Mouse (Mus musculus) embryo, embryonic 11 days (tissue): ENCODE results near the gene Emx2.

ENCODE experiments used
- DNase-seq: peaks from one replicate; pipeline ENCODE4 v3.0.0-alpha.2; 2015

Gene Emx2

GRCm38 (mm10) chr19:59462459-59463292, 4.5 kb downstream of the Emx2 start:
- DNase-seq = peak; percentile 38

DNA sequence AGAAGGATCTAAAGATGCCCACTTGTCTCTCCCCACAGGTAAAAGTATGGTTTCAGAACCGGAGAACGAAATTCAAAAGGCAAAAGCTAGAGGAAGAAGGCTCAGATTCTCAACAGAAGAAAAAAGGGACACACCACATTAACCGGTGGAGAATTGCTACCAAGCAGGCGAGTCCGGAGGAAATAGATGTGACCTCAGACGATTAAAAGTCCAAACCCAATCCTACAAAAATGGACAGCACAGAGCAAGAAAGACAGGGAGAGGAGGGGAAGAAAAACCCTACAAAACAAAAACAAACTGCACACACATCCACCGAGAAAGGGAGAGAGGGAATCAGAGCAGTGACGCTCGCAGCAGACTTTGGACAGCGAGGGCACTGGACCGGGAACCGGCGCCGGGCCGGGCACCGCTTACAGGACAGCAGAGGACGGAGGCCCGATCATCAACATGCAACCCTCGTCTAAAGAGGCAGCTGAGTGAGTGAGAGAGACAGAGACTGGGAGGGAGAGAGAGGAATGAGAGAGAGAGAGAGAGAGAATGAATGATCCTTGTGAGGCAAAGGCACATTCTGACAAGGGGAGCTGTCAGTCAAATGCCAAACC, 5.8 kb downstream of the Emx2 start:
- peak; percentile 43 for DNase-seq

- peak; percentile 47 for DNase-seq
Observed at GRCm38 (mm10) chr19:59465281-59465680, 7.1 kb downstream of the Emx2 start.

- DNase-seq = peak; percentile 58
Observed at GRCm38 (mm10) chr19:59465751-59466410, 7.7 kb downstream of the Emx2 start.

GRCm38 (mm10) chr19:59466417-59466937, 8.3 kb downstream of the Emx2 start:
- DNase-seq = peak; percentile 43

DNA sequence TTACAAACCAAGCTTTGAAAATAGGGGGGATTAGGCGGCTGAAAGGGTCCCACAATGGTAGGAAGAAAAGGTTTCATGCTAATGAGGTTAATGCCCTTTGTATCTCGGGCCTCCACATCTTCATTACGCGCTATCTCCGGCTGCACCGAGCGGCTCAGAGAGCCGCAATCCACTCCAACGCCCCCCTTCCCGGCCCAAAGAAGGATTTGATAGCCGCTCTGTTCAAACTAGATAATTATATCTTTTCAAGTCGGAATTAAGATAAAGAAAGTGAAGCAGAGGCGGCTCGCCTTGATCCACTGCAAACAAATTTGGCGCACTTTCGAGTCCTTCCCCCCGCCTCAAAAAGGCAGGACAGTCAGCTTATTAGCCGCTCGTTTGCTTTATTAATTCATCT, 8.8 kb downstream of the Emx2 start:
- DNase-seq = no peak

GRCm38 (mm10) chr19:59467413-59468064, 9.4 kb downstream of the Emx2 start:
- DNase-seq = peak; percentile 55

DNA sequence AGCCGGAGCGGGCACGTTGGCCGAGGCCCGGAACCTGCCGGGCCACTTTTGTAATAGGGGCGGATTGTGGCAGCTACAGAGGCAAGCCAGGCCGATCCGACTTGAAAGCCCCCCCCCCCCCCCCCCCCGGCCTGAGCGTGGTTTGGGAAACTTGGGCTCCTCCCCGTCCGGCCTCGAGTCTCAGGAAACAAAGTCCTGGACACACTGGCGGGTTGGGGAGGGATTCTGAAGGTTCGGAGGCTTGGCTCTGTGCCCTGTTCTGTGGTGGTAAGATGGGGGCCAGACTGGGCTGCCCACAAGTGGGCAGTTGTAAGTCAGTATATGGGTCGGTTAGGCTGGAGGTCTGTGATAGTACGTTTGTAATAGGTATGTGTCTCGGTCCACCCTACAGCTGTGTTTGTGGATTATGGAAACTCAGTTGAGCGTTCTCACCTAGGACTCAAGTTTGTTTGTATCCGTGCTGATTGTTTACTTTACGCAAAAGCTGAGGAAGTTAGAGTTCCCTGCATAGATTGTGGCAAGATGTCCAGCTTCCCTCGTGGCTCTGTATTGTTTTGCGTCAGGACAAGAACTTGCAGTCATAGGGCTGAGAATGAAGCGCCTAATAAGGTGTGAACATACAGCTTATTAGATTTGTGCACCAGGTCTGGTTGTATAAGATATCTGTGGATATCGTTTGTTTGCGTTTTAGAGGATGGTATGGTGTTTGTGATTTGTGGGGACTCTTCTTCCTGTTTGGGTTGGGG, 10.1 kb downstream of the Emx2 start:
- peak; percentile 27 for DNase-seq

DNA sequence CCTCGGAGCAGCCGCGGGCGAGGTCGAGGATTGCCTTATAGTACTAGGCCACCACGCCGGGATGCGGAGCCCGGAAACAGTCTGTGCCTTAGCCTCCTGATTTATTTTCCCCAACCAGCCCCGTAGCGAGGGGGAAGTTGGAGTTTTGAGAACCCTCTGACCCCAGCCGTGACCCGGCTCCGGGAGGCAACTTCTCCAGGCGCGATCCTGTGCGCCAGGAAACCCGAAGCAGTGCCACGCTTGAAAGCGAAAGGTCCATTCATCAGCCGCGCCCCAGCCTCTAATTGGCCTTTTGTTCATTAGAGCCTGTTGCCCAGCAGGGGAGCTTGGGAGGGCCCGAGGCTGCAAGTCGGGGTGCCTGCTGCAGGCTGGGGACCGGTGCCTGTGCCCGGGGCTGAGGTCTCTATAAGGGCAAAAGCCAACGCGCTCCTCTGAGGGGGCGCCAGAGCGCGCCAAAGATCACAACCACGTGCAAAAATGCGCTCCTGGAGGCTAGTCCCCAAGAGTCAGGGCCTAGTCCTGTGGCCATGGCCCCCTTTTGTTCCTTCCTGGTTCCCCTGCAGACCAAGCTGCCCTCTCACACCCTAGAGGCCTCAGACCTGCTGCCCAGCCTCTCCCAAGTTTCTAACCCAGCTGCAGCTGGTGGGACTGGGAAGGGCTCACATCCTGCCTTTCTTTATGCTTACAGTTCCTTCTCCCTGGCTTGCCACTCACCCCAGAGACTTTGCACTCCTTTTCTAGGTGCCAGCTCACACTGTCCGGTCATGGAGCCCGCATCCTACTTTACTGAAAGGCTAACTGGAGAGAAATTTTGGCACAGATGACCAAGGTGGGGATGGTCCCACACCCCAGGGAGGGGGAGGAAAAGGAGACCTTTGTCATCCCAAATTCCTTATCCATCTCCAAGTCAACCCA, 11.1 kb downstream of the Emx2 start:
- peak; percentile 83 for DNase-seq

GRCm38 (mm10) chr19:59470074-59470630, 12.0 kb downstream of the Emx2 start:
- peak; percentile 29 for DNase-seq

GRCm38 (mm10) chr19:59470913-59471312, 12.7 kb downstream of the Emx2 start:
- DNase-seq = peak; percentile 45

DNA sequence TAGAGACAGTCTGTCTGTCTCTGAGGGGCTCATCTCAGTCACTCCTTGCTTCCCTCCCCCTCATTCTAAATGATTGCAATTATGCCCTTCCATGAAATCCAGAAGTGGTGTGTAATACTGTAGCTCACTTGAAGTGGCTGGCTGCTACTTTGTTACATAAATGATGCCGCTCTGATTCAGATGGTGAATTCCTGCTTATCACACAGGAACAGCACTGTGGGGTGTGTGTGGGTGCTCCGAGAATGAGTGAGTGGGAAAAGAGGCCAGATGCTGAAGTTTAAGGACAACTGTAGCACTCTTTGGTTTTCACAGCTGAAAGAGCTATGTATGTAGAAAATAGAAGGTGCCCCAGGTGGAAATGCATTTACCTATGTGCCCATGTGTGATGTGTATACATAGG, 14.7 kb downstream of the Emx2 start:
- DNase-seq = no peak

GRCm38 (mm10) chr19:59479912-59480311, 21.7 kb downstream of the Emx2 start:
- no peak for DNase-seq

DNA sequence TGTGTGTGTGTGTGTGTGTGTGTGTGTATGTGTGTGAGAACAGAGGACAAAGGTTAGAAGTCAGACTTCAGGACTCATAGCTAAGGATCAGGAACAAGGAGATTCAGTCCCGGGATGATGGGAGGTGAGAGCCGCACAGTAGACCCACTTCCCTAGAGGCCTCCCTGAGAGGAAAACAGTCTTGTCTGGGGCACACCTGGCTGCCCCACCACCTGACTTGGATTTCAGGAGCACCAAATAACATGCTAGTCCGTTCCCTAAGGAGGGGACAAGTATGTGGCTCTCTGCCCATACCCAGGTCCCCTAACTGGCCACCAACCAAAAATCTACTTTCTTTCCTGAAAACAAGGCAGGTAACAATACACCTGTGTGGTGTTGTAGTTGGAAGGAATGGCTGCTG, 22.4 kb downstream of the Emx2 start:
- DNase-seq = no peak

DNA sequence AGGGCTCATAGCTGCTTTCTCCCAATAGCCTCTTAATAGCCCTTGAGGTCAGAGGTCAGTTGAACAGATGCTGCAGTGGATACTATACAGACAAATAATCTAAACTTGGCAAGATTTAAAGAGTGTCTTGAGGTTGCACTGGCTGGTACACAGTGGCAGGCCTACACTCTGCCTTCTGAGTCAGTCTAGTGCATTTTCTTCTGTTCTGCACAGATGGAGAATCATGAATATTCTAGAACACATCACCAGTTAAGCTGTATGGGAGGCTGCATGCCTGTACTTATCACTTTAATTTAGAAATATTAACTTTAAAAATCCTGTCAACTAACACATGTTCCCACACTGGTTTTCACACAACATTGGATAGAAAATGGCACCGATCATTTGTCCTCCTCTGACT, 34.1 kb downstream of the Emx2 start:
- no peak for DNase-seq

DNA sequence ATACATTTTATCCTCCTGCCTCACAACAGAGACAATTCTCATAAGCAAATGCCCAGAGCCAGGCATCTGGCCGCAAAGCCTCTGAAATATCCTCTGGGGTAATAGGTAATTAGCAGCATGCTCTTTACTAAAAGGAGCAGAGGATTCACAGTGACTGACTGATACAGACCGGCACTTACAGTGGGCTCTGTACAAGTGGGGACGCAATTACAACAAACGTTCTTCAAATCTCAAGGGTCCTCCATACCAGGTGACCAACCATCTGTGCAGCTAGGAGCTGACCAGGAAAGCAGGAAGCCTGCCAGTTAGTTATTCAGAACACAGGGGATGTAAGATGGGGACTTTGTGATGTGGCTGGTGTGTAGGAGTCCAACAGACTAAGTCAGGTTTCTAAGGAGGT, 38.7 kb downstream of the Emx2 start:
- no peak for DNase-seq

- DNase-seq = no peak
Observed at GRCm38 (mm10) chr19:59508896-59509295, 50.7 kb downstream of the Emx2 start.

- no peak for DNase-seq
Observed at GRCm38 (mm10) chr19:59513181-59513580, 55.0 kb downstream of the Emx2 start.
